Mouse (Mus musculus) erythroblast, embryonic 14.5 days (primary cell): Measurements from ENCODE around the gene Mycbp2.

Experiments used
- GATA1 ChIP-seq: IDR thresholded peaks from 2 replicates; pipeline ENCODE4 v1.6.1; 2012; ENCODE audit warnings: low read length, inconsistent platforms, mixed read lengths
- TAL1 ChIP-seq: IDR thresholded peaks from 3 replicates; pipeline ENCODE4 v1.6.1; 2012; ENCODE audit warnings: low read length, inconsistent platforms, mixed read lengths

GRCm38 (mm10) chr14:103363199-103363598, 16.6 kb upstream of the Mycbp2 start:
- TF ChIP-seq TAL1 (no peak), GATA1 (no peak)
